ENCODE assay signal across 18 mouse cellular contexts in the genomic region with DNA sequence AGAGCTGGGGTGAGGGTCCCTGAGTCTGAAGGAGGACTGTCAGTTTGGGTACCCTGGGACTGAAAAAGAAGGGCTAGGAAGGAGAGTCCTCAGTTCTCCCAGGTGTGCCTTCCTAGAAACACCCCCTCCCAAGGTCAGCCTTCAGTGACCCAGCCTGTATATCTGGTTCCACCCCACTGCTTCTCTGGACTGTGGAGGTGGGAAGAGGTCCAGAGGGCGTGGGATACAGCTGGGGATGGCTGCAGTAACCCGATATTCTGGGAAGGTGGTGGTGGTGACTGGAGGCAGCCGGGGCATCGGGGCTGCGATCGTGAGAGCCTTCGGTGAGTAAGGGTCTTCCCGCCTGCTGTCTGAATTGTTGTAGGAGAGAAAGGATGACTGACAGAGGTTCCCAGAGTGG. TPM values are rescaled to one million over a fixed set of nuclear protein-coding genes. Genes with fewer than 3 reads are reported as not detected.
DNase-seq lines count a peak whose midpoint lies in the region; ATAC-seq lines count a peak whose summit lies in the region.
"Had no signal": no experiment of that assay in that cellular context is flagged by ENCODE, and none has a peak within 500 bp of the region (broad histone marks: within the 10 kb centered on the region; RNA-seq: fewer than 3 reads in every experiment).

A gene (plus strand): TSS at position 150 of the 400 bp plus-strand sequence.

- 15% methylated on average over 8 of the region's 8 CpGs for WGBS in embryonic facial prominence, embryonic 14.5 days

- peak within 1 kb of the TSS; percentile 48 for H3K9ac ChIP-seq in embryonic facial prominence, embryonic 14.5 days (ENCODE audit: low read depth, low read length)
- H3K9ac ChIP-seq: forebrain, postnatal 0 days; hindbrain, embryonic 14.5 days; lung, embryonic 14.5 days had no signal

- H3K9me3 ChIP-seq in embryonic facial prominence, embryonic 14.5 days (ENCODE audit: control insufficient read depth, low read length) = no peaks in the 10 kb centered on the region

- H3K4me2 ChIP-seq in embryonic facial prominence, embryonic 14.5 days (ENCODE audit: low read depth, low read length) = no peak within 1 kb of the TSS
- H3K4me2 ChIP-seq: hindbrain, embryonic 14.5 days; lung, embryonic 14.5 days had no signal

- H3K4me1 ChIP-seq in embryonic facial prominence, embryonic 14.5 days (ENCODE audit: control insufficient read depth, insufficient read depth, low read length) = no peaks in the 10 kb centered on the region

- H3K4me3 ChIP-seq in embryonic facial prominence, embryonic 14.5 days (ENCODE audit: low read depth, low read length) = no peak within 1 kb of the TSS
- H3K4me3 ChIP-seq: layer of hippocampus, adult 2 months had no signal

- no peaks in the 10 kb centered on the region for H3K36me3 ChIP-seq in embryonic facial prominence, embryonic 14.5 days (ENCODE audit: control insufficient read depth, insufficient read depth, low read length)

- DNase-seq in kidney, adult 11 months = peak; percentile 27
- no peak for DNase-seq in kidney, adult 8-10 months
- DNase-seq in urinary bladder, adult 2 months (ENCODE audit: low spot score) = no peak
- no peak for DNase-seq in urinary bladder, postnatal 25 days (ENCODE audit: low spot score)
- DNase-seq in embryonic facial prominence, embryonic 14.5 days (ENCODE audit: low spot score) = no peak
- no peak for DNase-seq in cerebellum, adult 9-10 months
- no peak for DNase-seq in frontal cortex, postnatal 25 days (ENCODE audit: low spot score in 2 of 2)
- DNase-seq: cerebellum, adult 18-20 months; cerebellum, postnatal 36 days; forebrain, postnatal 0 days; heart, postnatal 14 days; layer of hippocampus, postnatal 36 days; liver; lung, embryonic 14.5 days; lung, postnatal 4 days had no signal

- no peaks in the 10 kb centered on the region for H3K27me3 ChIP-seq in embryonic facial prominence, embryonic 14.5 days (replicated peaks; ENCODE audit: control insufficient read depth, insufficient read depth, low read length)

- ATAC-seq in embryonic facial prominence, embryonic 14.5 days (ENCODE audit: low read depth) = no peak
- ATAC-seq: forebrain, postnatal 0 days; intestine, embryonic 16.5 days had no signal

- no peak within 1 kb of the TSS for H3K27ac ChIP-seq in embryonic facial prominence, embryonic 14.5 days (replicated peaks; ENCODE audit: low read depth, low read length)
- H3K27ac ChIP-seq: hindbrain, embryonic 14.5 days; layer of hippocampus, adult 2 months had no signal

RNA-seq across cellular contexts. Expression of the gene that starts here (rescaled TPM):
- polyA plus RNA-seq in urinary bladder, adult 2 months (2012; rRNA removed) = 23.3 and 24.5 TPM in 2 replicates
- 0.77 and 1.0 TPM in 2 replicates for polyA plus RNA-seq in embryonic facial prominence, embryonic 14.5 days (2014; fragmentation: Nextera tagmentation; extraction: Ambion mirVana)
- polyA plus RNA-seq: hindbrain, embryonic 14.5 days had no signal

Comparison
In these comparisons a context has a peak if more than half of its experiments do, and no peak if none do; other contexts are left out.
1. RNA of the gene that starts here (polyA plus RNA-seq): 23.3 to 24.5 TPM in urinary bladder, adult 2 months; 0.77 to 1.0 TPM in embryonic facial prominence, embryonic 14.5 days; every median in the first group is over 10 times any median in the second.